Mouse (Mus musculus): ENCODE measurements around the gene Bpgm. TPM values are rescaled to one million over a fixed set of nuclear protein-coding genes. Genes with fewer than 3 reads are reported as not detected.

Gene Bpgm
- polyA plus RNA-seq, 1 experiment from 2014 or later, result 30.1 TPM

GRCm38 (mm10) chr6:34510277-34510676 lies 34.3 kb downstream of the Bpgm start:
- Histone ChIP-seq H3K27me3 (ENCODE audit: control insufficient read depth, insufficient read depth, low read length) (no peaks in the 10 kb centered on the region), H3K4me3 (ENCODE audit: low read depth, low read length) (no peak overlapping the region), H3K27ac (replicated peaks) (no peak overlapping the region), H3K36me3 (ENCODE audit: control insufficient read depth, insufficient read depth, low read length) (no peaks in the 10 kb centered on the region), H3K9me3 (ENCODE audit: control insufficient read depth, low read length) (no peaks in the 10 kb centered on the region), H3K9ac (ENCODE audit: low read length) (no peak overlapping the region), H3K4me1 (replicated peaks; ENCODE audit: control insufficient read depth, insufficient read depth) (no peaks in the 10 kb centered on the region), H3K4me2 (replicated peaks; ENCODE audit: low read depth) (no peak overlapping the region)
- ATAC-seq (ENCODE audit: low FRiP score, low TSS enrichment) (no peak), DNase-seq (ENCODE audit: low spot score) (no peak)
- TF ChIP-seq EP300 (optimal IDR thresholded peaks at IDR 0.05) (no peak), CTCF (IDR thresholded peaks at IDR 0.05; ENCODE audit: low read depth) (no peak)
- WGBS, result 89% methylated on average over 5 of the region's 5 CpGs

- DNase-seq (ENCODE audit: low spot score), result no peak
Observed at GRCm38 (mm10) chr6:34511410-34511809, 35.4 kb downstream of the Bpgm start.

GRCm38 (mm10) chr6:34512741-34513140 lies 36.7 kb downstream of the Bpgm start:
- TF ChIP-seq CTCF (IDR thresholded peaks at IDR 0.05; ENCODE audit: low read depth), result no peak
- no peak for TF ChIP-seq EP300 (optimal IDR thresholded peaks at IDR 0.05)
- H3K9me3 ChIP-seq (ENCODE audit: control insufficient read depth, low read length), result no peaks in the 10 kb centered on the region
- no peaks in the 10 kb centered on the region for H3K27me3 ChIP-seq (ENCODE audit: control insufficient read depth, insufficient read depth, low read length)
- H3K9ac ChIP-seq (ENCODE audit: low read length), result no peak overlapping the region
- H3K27ac ChIP-seq (replicated peaks), result no peak overlapping the region
- H3K4me3 ChIP-seq (ENCODE audit: low read depth, low read length), result no peak overlapping the region
- no peak for DNase-seq (ENCODE audit: low spot score)
- H3K4me2 ChIP-seq (replicated peaks; ENCODE audit: low read depth), result no peak overlapping the region
- H3K4me1 ChIP-seq (replicated peaks; ENCODE audit: control insufficient read depth, insufficient read depth), result no peaks in the 10 kb centered on the region
- ATAC-seq (ENCODE audit: low FRiP score, low TSS enrichment), result no peak
- H3K36me3 ChIP-seq (ENCODE audit: control insufficient read depth, insufficient read depth, low read length), result no peaks in the 10 kb centered on the region

More at GRCm38 (mm10) chr6:34511410-34511809, 35.4 kb downstream of the Bpgm start:
- no peak overlapping the region for H3K9ac ChIP-seq (ENCODE audit: low read length)
- H3K9me3 ChIP-seq (ENCODE audit: control insufficient read depth, low read length), result no peaks in the 10 kb centered on the region
- H3K36me3 ChIP-seq (ENCODE audit: control insufficient read depth, insufficient read depth, low read length), result no peaks in the 10 kb centered on the region
- H3K27ac ChIP-seq (replicated peaks), result no peak overlapping the region
- no peaks in the 10 kb centered on the region for H3K4me1 ChIP-seq (replicated peaks; ENCODE audit: control insufficient read depth, insufficient read depth)
- peak; percentile 82 for ATAC-seq (ENCODE audit: low FRiP score, low TSS enrichment)
- H3K27me3 ChIP-seq (ENCODE audit: control insufficient read depth, insufficient read depth, low read length), result no peaks in the 10 kb centered on the region
- 26% methylated on average over 2 of the region's 2 CpGs for WGBS
- TF ChIP-seq EP300 (optimal IDR thresholded peaks at IDR 0.05) (no peak), CTCF (IDR thresholded peaks at IDR 0.05; ENCODE audit: low read depth) (peak; percentile 86)
- no peak overlapping the region for H3K4me3 ChIP-seq (ENCODE audit: low read depth, low read length)
- H3K4me2 ChIP-seq (replicated peaks; ENCODE audit: low read depth), result no peak overlapping the region

GRCm38 (mm10) chr6:34514655-34515054 lies 38.6 kb downstream of the Bpgm start:
- DNase-seq (ENCODE audit: low spot score), result no peak
- H3K4me3 ChIP-seq (ENCODE audit: low read depth, low read length), result no peak overlapping the region
- TF ChIP-seq EP300 (optimal IDR thresholded peaks at IDR 0.05), result no peak
- peak; percentile 76 for TF ChIP-seq CTCF (IDR thresholded peaks at IDR 0.05; ENCODE audit: low read depth)
- no peaks in the 10 kb centered on the region for H3K4me1 ChIP-seq (replicated peaks; ENCODE audit: control insufficient read depth, insufficient read depth)
- no peaks in the 10 kb centered on the region for H3K27me3 ChIP-seq (ENCODE audit: control insufficient read depth, insufficient read depth, low read length)
- H3K36me3 ChIP-seq (ENCODE audit: control insufficient read depth, insufficient read depth, low read length), result no peaks in the 10 kb centered on the region
- H3K27ac ChIP-seq (replicated peaks), result no peak overlapping the region
- H3K9me3 ChIP-seq (ENCODE audit: control insufficient read depth, low read length), result no peaks in the 10 kb centered on the region
- WGBS, result 25% methylated on average over 5 of the region's 5 CpGs
- H3K4me2 ChIP-seq (replicated peaks; ENCODE audit: low read depth), result no peak overlapping the region; the same call in 1 of the 2 replicates
- H3K9ac ChIP-seq (ENCODE audit: low read length), result no peak overlapping the region
- ATAC-seq (ENCODE audit: low FRiP score, low TSS enrichment), result no peak

GRCm38 (mm10) chr6:34515098-34515782 lies 39.2 kb downstream of the Bpgm start:
- H3K27ac ChIP-seq (replicated peaks), result no peak overlapping the region
- no peak overlapping the region for H3K9ac ChIP-seq (ENCODE audit: low read length)
- no peaks in the 10 kb centered on the region for H3K36me3 ChIP-seq (ENCODE audit: control insufficient read depth, insufficient read depth, low read length)
- TF ChIP-seq CTCF (IDR thresholded peaks at IDR 0.05; ENCODE audit: low read depth), result peak; percentile 23; the same call in 1 of the 2 replicates
- no peak for TF ChIP-seq EP300 (optimal IDR thresholded peaks at IDR 0.05)
- ATAC-seq (ENCODE audit: low FRiP score, low TSS enrichment) (no peak), DNase-seq (ENCODE audit: low spot score) (no peak)
- WGBS, result 48% methylated on average over 10 of the region's 10 CpGs
- no peak overlapping the region; the same call in 1 of the 2 replicates for H3K4me2 ChIP-seq (replicated peaks; ENCODE audit: low read depth)
- no peaks in the 10 kb centered on the region for H3K4me1 ChIP-seq (replicated peaks; ENCODE audit: control insufficient read depth, insufficient read depth)
- H3K27me3 ChIP-seq (ENCODE audit: control insufficient read depth, insufficient read depth, low read length), result no peaks in the 10 kb centered on the region
- H3K9me3 ChIP-seq (ENCODE audit: control insufficient read depth, low read length), result no peaks in the 10 kb centered on the region
- no peak overlapping the region for H3K4me3 ChIP-seq (ENCODE audit: low read depth, low read length)

- Histone ChIP-seq H3K36me3 (ENCODE audit: control insufficient read depth, insufficient read depth, low read length) (no peaks in the 10 kb centered on the region), H3K4me1 (replicated peaks; ENCODE audit: control insufficient read depth, insufficient read depth) (no peaks in the 10 kb centered on the region), H3K27ac (replicated peaks) (no peak overlapping the region), H3K9ac (ENCODE audit: low read length) (no peak overlapping the region), H3K9me3 (ENCODE audit: control insufficient read depth, low read length) (no peaks in the 10 kb centered on the region), H3K4me3 (ENCODE audit: low read depth, low read length) (no peak overlapping the region), H3K4me2 (replicated peaks; ENCODE audit: low read depth) (no peak overlapping the region), H3K27me3 (ENCODE audit: control insufficient read depth, insufficient read depth, low read length) (no peaks in the 10 kb centered on the region)
- WGBS, result 30% methylated on average over 1 of the region's 1 CpGs
- DNase-seq (ENCODE audit: low spot score) (no peak), ATAC-seq (ENCODE audit: low FRiP score, low TSS enrichment) (no peak)
- TF ChIP-seq EP300 (optimal IDR thresholded peaks at IDR 0.05), result no peak
- TF ChIP-seq CTCF (IDR thresholded peaks at IDR 0.05; ENCODE audit: low read depth), result no peak
Observed at GRCm38 (mm10) chr6:34515783-34516099, 39.7 kb downstream of the Bpgm start.

Measured in stomach, postnatal 0 days (tissue).